Mouse (Mus musculus) heart, postnatal 36 days (tissue): ENCODE results near the gene Myl7. TPM values are rescaled to one million over a fixed set of nuclear protein-coding genes. Genes with fewer than 3 reads are reported as not detected.
"Not testable (repeated sequence)": the region's sequence is repeated elsewhere in the genome, so short reads cannot be mapped to it uniquely, and the experiment has no call there.

Experiments used
- DNase-seq, 2 experiments: peaks; one replicate each; pipeline ENCODE4 v3.0.0; 2021 to 2022
- intact Hi-C: fragments of 180-260 bp; cut with DNase I; formaldehyde crosslinking; loops from one replicate; pipeline ENCODE4 v1.15.1; 2025
- total RNA-seq, 2 experiments: library from RNA; stranded (reverse); gene quantifications; 2 replicates each; pipeline ENCODE4 v1.2.3; 2021

The Myl7 gene
- total RNA-seq, 2 experiments from 2014 or later: 502 to 735 TPM

GRCm38 (mm10) chr11:5904871-5905270 is 6.3 kb upstream of the Myl7 start:
- intact Hi-C loops: no loop called here
- DNase-seq: no peak

DNA sequence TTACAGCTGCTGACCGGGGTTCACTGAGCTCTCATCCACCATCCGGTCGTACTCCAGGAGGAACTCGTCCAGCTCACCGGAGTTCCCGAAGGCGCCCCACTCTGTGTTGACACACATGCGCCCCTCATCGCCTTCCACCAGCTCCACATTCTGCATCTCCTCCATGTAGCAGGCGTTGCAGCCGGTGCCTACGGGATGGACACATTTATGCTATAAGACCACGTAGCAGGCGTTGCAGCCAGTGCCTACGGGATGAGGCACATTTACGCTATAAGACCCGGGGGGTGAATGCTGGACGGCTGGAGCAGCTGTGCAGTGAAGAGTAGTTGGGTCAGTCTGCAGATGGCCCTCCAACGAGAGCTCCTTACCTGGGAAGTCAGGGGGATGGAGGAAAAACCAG is 5.8 kb upstream of the Myl7 start:
- intact Hi-C loops: no loop called here
- no peak for DNase-seq

- intact Hi-C loops: no loop called here
- no peak for DNase-seq
Measured at GRCm38 (mm10) chr11:5903844-5904243, 5.3 kb upstream of the Myl7 start.

- DNase-seq: no peak
- intact Hi-C loops: no loop called here
Measured at GRCm38 (mm10) chr11:5902390-5902789, 3.8 kb upstream of the Myl7 start.

DNA sequence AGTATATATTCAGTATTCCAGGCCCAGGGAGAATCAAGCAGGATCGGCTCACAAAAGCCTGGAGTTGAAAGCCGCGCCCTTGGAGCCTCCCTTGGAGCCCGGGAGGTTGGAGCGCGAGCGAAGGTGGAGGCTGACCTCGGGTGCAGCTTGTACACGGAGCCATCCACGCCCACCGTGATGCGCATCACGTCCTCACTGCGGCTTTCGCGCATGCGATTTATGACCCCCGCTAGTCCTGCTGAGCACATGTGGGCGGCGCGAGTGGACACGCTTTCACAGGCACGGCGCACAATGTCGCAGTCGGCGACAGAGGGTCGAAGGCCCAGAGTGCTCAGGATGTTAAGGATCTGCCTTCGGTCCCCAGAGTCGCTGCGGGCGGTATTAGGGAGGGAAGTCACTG is 3.4 kb upstream of the Myl7 start:
- intact Hi-C loops: no loop called here
- no peak for DNase-seq

GRCm38 (mm10) chr11:5901320-5901719 is 2.7 kb upstream of the Myl7 start:
- intact Hi-C loops: no loop called here

DNA sequence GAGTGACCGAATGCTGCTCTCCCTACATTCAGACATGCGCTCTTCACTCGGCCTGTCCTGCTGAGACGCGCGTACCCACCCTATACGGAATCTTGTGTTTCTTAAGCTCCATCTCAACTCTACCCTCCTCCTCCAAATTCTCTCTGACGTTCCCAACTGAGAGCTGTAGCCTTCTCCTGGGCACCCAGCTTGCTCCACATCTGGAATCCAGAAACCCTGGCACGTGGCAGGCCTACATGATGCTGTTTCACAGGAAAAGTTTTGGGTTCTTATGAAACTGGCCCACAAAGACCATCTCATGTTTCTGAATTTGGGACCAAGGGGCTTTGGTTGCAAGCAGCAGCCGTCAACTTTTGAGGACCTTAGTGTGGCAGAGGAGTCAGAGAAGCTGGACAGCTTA is 704 bp upstream of the Myl7 start:
- no peak for DNase-seq
- intact Hi-C loops: no loop called here

More at GRCm38 (mm10) chr11:5901320-5901719, 2.7 kb upstream of the Myl7 start:
- DNase-seq: no peak

GRCm38 (mm10) chr11:5897839-5898238 is 743 bp downstream of the Myl7 start:
- no peak for DNase-seq
- intact Hi-C loops: no loop called here

- intact Hi-C loops: no loop called here
- DNase-seq: no peak
Measured at GRCm38 (mm10) chr11:5897230-5897629, 1.4 kb downstream of the Myl7 start.

DNA sequence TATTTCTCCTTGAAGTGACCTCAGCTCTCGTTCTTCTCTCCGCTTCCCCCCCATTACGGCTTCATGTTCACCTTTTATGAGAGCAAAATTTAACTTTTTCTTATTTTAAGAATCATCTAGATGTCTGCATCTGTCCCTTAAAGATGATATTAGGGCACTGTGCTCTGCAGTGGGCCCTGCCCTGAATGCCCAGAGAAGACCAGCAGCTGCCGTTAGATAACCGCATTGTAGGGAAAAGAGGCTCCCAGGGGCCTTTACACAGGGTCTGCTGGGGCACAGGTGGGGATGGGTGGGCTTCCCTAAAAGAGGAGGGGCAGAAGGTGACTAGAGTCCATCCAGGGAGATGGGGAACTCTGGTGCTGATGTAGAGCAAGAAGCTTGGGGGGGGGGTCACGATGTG is 4.8 kb downstream of the Myl7 start:
- no peak for DNase-seq
- intact Hi-C loops: no loop called here

DNA sequence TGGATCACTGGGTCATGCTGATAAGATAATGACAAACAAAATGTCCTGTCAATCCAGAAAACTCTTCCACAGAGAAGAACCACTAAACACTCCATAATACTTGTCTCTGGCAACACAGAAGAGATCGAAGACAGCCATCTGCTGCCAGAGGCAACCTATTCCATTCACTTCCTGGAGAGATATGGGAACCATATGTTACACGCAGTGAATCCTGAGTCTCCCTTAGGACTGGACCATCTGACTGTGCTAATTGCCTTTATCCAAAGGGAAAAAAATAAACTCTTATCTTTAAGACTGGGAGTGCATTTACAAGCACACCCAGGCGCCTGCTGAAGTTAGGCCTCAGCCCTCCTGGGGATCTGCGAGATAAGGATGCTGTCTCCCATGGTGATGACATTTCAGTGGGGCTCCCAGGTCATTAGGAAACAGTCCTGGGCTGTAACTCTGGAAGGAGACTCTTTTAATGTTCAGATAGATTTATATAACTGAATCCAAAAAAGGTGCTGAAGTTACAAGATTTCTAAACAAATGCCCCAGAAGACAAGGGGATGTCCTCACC is 5.7 kb downstream of the Myl7 start:
- DNase-seq: no peak
- intact Hi-C loops: no loop called here

GRCm38 (mm10) chr11:5892151-5892591 is 6.4 kb downstream of the Myl7 start:
- DNase-seq: no peak
- intact Hi-C loops: no loop called here

- intact Hi-C loops: loop anchor here (5.0 kb wide), 1 partner anchor 181 kb away; no protein-coding TSS in a partner anchor
- DNase-seq: not testable (repeated sequence)
Measured at GRCm38 (mm10) chr11:5888563-5888962, 10.0 kb downstream of the Myl7 start.

- intact Hi-C loops: loop anchor here (2.0 to 5.0 kb wide), 4 partner anchors 48 to 402 kb away; partner anchors contain the start of gene Polm
- DNase-seq: no peak
Measured at GRCm38 (mm10) chr11:5887250-5887649, 11.3 kb downstream of the Myl7 start.

GRCm38 (mm10) chr11:5886187-5886586 is 12.4 kb downstream of the Myl7 start:
- peak; percentile 63 to 72 for DNase-seq
- intact Hi-C loops: loop anchor here (2.0 to 5.0 kb wide), 4 partner anchors 47 to 401 kb away; partner anchors contain the start of gene Polm

DNA sequence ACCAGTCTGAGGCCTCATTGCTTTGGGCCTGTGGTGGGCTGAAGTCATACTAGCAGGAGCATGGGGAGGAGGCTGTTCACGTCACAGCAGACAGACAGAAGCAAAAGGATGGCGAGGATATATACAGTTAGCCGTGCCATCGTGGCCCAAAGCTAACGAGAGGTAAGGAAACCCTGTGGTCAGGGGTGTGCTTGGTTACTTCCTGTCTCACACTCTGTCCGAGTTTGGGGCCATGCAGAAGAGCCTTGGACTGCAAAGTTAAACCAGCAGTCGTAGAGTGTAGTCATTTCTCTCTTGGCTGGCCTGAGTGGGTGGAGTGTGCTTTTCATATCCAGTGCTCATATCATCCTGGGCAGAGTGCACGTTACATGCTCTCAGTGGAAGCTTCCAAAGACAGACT is 16.1 kb downstream of the Myl7 start:
- DNase-seq: no peak
- intact Hi-C loops: no loop called here

GRCm38 (mm10) chr11:5879905-5880304 is 18.7 kb downstream of the Myl7 start:
- intact Hi-C loops: loop anchor here (2.0 kb wide), 1 partner anchor 91 kb away; the partner anchor contains the start of gene Dbnl
- peak in 1 of 2 experiments; percentile 67 for DNase-seq

DNA sequence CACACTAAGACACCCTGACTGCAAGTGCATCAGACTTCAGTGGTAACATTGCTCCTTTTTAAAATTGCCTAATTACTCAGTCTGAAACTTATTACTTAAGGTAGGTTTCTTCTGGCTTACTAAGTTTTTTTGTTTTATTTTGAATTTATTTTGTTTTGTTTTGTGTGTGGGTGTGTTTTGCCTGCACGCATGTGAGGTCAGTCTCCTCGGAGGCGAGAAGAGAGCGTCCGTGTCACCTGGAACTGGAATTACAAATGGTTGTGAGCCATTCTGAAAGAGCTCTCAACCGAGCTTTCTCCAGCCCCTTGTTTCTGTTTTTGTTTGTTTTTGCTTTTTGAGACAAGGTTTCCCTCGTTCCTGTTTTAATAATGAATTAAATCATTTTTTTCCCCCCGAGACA is 19.9 kb downstream of the Myl7 start:
- no peak for DNase-seq
- intact Hi-C loops: loop anchor here (2.0 kb wide), 1 partner anchor 90 kb away; the partner anchor contains the start of gene Dbnl

DNA sequence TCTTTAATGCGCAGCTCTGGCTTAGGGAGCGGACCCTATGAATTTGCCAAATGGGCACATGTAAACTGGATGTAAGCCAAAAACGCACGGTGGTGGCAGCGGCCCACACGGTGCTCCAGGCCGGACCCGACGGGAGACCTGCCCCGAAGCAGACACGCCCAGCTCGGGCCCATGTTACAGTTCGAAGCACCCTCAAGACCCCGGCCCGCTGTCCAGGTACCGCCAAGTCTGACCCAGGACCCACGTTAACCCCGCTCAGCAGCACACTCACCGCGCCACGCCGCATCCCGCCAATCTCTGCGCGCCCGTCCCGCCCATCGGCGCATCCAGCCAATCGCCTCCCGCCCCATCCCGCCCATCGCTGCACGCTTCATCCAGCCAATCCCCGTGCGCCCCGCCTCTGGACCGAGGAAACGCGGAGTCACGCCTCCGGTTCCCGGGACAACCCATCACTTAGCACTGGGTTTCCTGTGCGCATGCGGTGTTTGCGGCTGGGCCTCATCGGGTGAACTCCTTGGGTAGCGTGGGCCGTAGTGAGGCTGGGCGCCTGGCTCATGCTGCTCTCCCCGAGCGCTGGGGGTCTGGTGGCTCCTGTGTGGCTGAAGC is 20.6 kb downstream of the Myl7 start, which contains the start of gene Pold2:
Gene Pold2 (minus strand): TSS at position 372 of the 606 bp plus-strand sequence.
- DNase-seq: peak; percentile 94 to 95
- intact Hi-C loops: loop anchor here (2.0 kb wide), 2 partner anchors 41 to 89 kb away; partner anchors contain the start of gene Dbnl

GRCm38 (mm10) chr11:5877421-5877820 is 21.2 kb downstream of the Myl7 start:
- intact Hi-C loops: loop anchor here (2.0 kb wide), 1 partner anchor 41 kb away; no protein-coding TSS in a partner anchor
- no peak for DNase-seq

DNA sequence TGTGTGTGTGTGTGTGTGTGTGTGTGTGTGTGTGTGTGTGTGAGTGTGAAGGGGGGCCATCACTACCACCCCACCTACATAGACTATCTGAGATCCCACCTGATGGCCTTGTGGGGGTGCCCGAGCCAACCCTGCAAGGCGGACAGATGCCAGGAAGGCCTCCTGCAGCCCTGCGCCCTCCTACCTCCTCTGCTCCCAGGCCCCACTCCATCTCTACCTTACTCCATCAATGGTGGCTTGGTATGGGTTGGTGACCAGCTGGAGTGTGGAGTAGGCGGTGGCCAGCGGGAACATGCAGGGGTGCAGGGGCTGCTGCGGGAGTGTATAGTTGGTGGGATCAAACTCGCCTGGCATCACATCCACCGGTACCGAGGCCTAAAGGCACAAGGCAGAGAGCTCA is 25.4 kb downstream of the Myl7 start:
- DNase-seq: no peak
- intact Hi-C loops: no loop called here

- intact Hi-C loops: no loop called here
- no peak for DNase-seq
Measured at GRCm38 (mm10) chr11:5872707-5873106, 25.9 kb downstream of the Myl7 start.
